Mouse (Mus musculus): Measurements from ENCODE around the gene Slc25a21. TPM values are rescaled to one million over a fixed set of nuclear protein-coding genes. Genes with fewer than 3 reads are reported as not detected.

Gene Slc25a21
- polyA plus RNA-seq, 1 experiment = not detected

- Histone ChIP-seq H3K27ac (ENCODE audit: insufficient read depth, low read depth, low read length) (no peak overlapping the region), H3K4me3 (ENCODE audit: low read depth, low read length) (no peak overlapping the region), H3K36me3 (ENCODE audit: control insufficient read depth, insufficient read depth, low read length) (no peaks in the 10 kb centered on the region), H3K4me1 (ENCODE audit: control insufficient read depth, insufficient read depth, insufficient read length, low read length) (no peaks in the 10 kb centered on the region; the same call in none of the 2 replicates), H3K27me3 (ENCODE audit: control insufficient read depth, insufficient read depth, low read length) (peaks cover 86% of the 10 kb centered on the region)
- TF ChIP-seq CTCF (IDR thresholded peaks at IDR 0.05; ENCODE audit: extremely low read depth, insufficient read length, insufficient replicate concordance, low read depth, low read length) (no peak), POLR2A (IDR thresholded peaks at IDR 0.05; ENCODE audit: low read depth, low read length) (no peak)
- 10% methylated on average over 19 of the region's 19 CpGs for WGBS
Observed at GRCm38 (mm10) chr12:56692536-56692935, 504.7 kb downstream of the Slc25a21 start.

GRCm38 (mm10) chr12:56691427-56692079 lies 505.7 kb downstream of the Slc25a21 start, which contains the start of gene Pax9:
TSS of gene Pax9 (plus strand) at chr12:56691767.
- Histone ChIP-seq H3K27me3 (ENCODE audit: control insufficient read depth, insufficient read depth, low read length) (peaks cover 78% of the 10 kb centered on the region), H3K27ac (ENCODE audit: insufficient read depth, low read depth, low read length) (no peak within 1 kb of the TSS), H3K4me3 (ENCODE audit: low read depth, low read length) (no peak within 1 kb of the TSS), H3K4me1 (ENCODE audit: control insufficient read depth, insufficient read depth, insufficient read length, low read length) (no peaks in the 10 kb centered on the region; the same call in none of the 2 replicates), H3K36me3 (ENCODE audit: control insufficient read depth, insufficient read depth, low read length) (no peaks in the 10 kb centered on the region)
- 4% methylated on average over 40 of the region's 40 CpGs for WGBS
- TF ChIP-seq POLR2A (IDR thresholded peaks at IDR 0.05; ENCODE audit: low read depth, low read length) (no peak), CTCF (IDR thresholded peaks at IDR 0.05; ENCODE audit: extremely low read depth, insufficient read length, insufficient replicate concordance, low read depth, low read length) (no peak)

GRCm38 (mm10) chr12:56691001-56691400 lies 506.3 kb downstream of the Slc25a21 start:
- Histone ChIP-seq H3K27me3 (ENCODE audit: control insufficient read depth, insufficient read depth, low read length) (peaks cover 72% of the 10 kb centered on the region), H3K4me3 (ENCODE audit: low read depth, low read length) (no peak overlapping the region)
- 2% methylated on average over 12 of the region's 12 CpGs for WGBS

GRCm38 (mm10) chr12:56690366-56690765 lies 506.9 kb downstream of the Slc25a21 start:
- Histone ChIP-seq H3K27ac (ENCODE audit: insufficient read depth, low read depth, low read length) (no peak overlapping the region), H3K27me3 (ENCODE audit: control insufficient read depth, insufficient read depth, low read length) (peaks cover 66% of the 10 kb centered on the region), H3K4me3 (ENCODE audit: low read depth, low read length) (no peak overlapping the region), H3K4me1 (ENCODE audit: control insufficient read depth, insufficient read depth, insufficient read length, low read length) (no peaks in the 10 kb centered on the region; the same call in 1 of the 2 replicates), H3K36me3 (ENCODE audit: control insufficient read depth, insufficient read depth, low read length) (no peaks in the 10 kb centered on the region)
- TF ChIP-seq CTCF (IDR thresholded peaks at IDR 0.05; ENCODE audit: extremely low read depth, insufficient read length, insufficient replicate concordance, low read depth, low read length) (no peak), POLR2A (IDR thresholded peaks at IDR 0.05; ENCODE audit: low read depth, low read length) (no peak)
- 6% methylated on average over 16 of the region's 16 CpGs for WGBS

More at GRCm38 (mm10) chr12:56691001-56691400, 506.3 kb downstream of the Slc25a21 start:
- Histone ChIP-seq H3K27ac (ENCODE audit: insufficient read depth, low read depth, low read length) (no peak overlapping the region), H3K4me1 (ENCODE audit: control insufficient read depth, insufficient read depth, insufficient read length, low read length) (no peaks in the 10 kb centered on the region; the same call in 1 of the 2 replicates), H3K36me3 (ENCODE audit: control insufficient read depth, insufficient read depth, low read length) (no peaks in the 10 kb centered on the region)
- TF ChIP-seq POLR2A (IDR thresholded peaks at IDR 0.05; ENCODE audit: low read depth, low read length) = no peak
- no peak for TF ChIP-seq CTCF (IDR thresholded peaks at IDR 0.05; ENCODE audit: extremely low read depth, insufficient read length, insufficient replicate concordance, low read depth, low read length)

- H3K36me3 ChIP-seq (ENCODE audit: control insufficient read depth, insufficient read depth, low read length) = no peaks in the 10 kb centered on the region
- no peak for TF ChIP-seq CTCF (IDR thresholded peaks at IDR 0.05; ENCODE audit: extremely low read depth, insufficient read length, insufficient replicate concordance, low read depth, low read length)
- no peak for TF ChIP-seq POLR2A (IDR thresholded peaks at IDR 0.05; ENCODE audit: low read depth, low read length)
- H3K4me1 ChIP-seq (ENCODE audit: control insufficient read depth, insufficient read depth, insufficient read length, low read length) = no peaks in the 10 kb centered on the region; the same call in 1 of the 2 replicates
- H3K27ac ChIP-seq (ENCODE audit: insufficient read depth, low read depth, low read length) = no peak overlapping the region
- H3K4me3 ChIP-seq (ENCODE audit: low read depth, low read length) = no peak overlapping the region
- H3K27me3 ChIP-seq (ENCODE audit: control insufficient read depth, insufficient read depth, low read length) = peaks cover 60% of the 10 kb centered on the region
- 3% methylated on average over 25 of the region's 25 CpGs for WGBS
Observed at GRCm38 (mm10) chr12:56689736-56690135, 507.5 kb downstream of the Slc25a21 start.

GRCm38 (mm10) chr12:56689331-56689730 lies 507.9 kb downstream of the Slc25a21 start:
- no peak overlapping the region for H3K4me3 ChIP-seq (ENCODE audit: low read depth, low read length)
- TF ChIP-seq POLR2A (IDR thresholded peaks at IDR 0.05; ENCODE audit: low read depth, low read length) (no peak), CTCF (IDR thresholded peaks at IDR 0.05; ENCODE audit: extremely low read depth, insufficient read length, insufficient replicate concordance, low read depth, low read length) (no peak)
- H3K4me1 ChIP-seq (ENCODE audit: control insufficient read depth, insufficient read depth, insufficient read length, low read length) = no peaks in the 10 kb centered on the region; the same call in 1 of the 2 replicates
- H3K36me3 ChIP-seq (ENCODE audit: control insufficient read depth, insufficient read depth, low read length) = no peaks in the 10 kb centered on the region
- peaks cover 57% of the 10 kb centered on the region for H3K27me3 ChIP-seq (ENCODE audit: control insufficient read depth, insufficient read depth, low read length)
- H3K27ac ChIP-seq (ENCODE audit: insufficient read depth, low read depth, low read length) = no peak overlapping the region
- 6% methylated on average over 10 of the region's 10 CpGs for WGBS

GRCm38 (mm10) chr12:56688920-56689319 lies 508.4 kb downstream of the Slc25a21 start:
- 6% methylated on average over 8 of the region's 8 CpGs for WGBS
- H3K27me3 ChIP-seq (ENCODE audit: control insufficient read depth, insufficient read depth, low read length) = peaks cover 60% of the 10 kb centered on the region

More at GRCm38 (mm10) chr12:56688920-56689319, 508.4 kb downstream of the Slc25a21 start:
- no peaks in the 10 kb centered on the region; the same call in 1 of the 2 replicates for H3K4me1 ChIP-seq (ENCODE audit: control insufficient read depth, insufficient read depth, insufficient read length, low read length)
- H3K36me3 ChIP-seq (ENCODE audit: control insufficient read depth, insufficient read depth, low read length) = no peaks in the 10 kb centered on the region
- no peak overlapping the region for H3K27ac ChIP-seq (ENCODE audit: insufficient read depth, low read depth, low read length)
- TF ChIP-seq CTCF (IDR thresholded peaks at IDR 0.05; ENCODE audit: extremely low read depth, insufficient read length, insufficient replicate concordance, low read depth, low read length) (no peak), POLR2A (IDR thresholded peaks at IDR 0.05; ENCODE audit: low read depth, low read length) (no peak)
- no peak overlapping the region for H3K4me3 ChIP-seq (ENCODE audit: low read depth, low read length)
